Mouse (Mus musculus) CH12.LX (cell line): ENCODE measurements at regions not wholly inside any gene's neighbourhood (a gene's known extent, or its start where the extent isn't known, plus 50 kb on each side); places are given as distances from the start of the nearest gene placed in this dataset.

Experiments
- DNase-seq: peaks from one replicate; pipeline ENCODE4 v3.0.0-alpha.2; 2013; ENCODE audit errors: extremely low read depth
- H3K27ac ChIP-seq: 2 replicates; pipeline ENCODE4 v1.5.1; 2012; ENCODE audit warnings: low read depth, mild to moderate bottlenecking, control low read depth, moderate library complexity; ENCODE audit not compliant: insufficient read depth
- H3K27me3 ChIP-seq: replicated peaks from 2 replicates; pipeline ENCODE3; 2012; ENCODE audit warnings: inconsistent platforms
- H3K36me3 ChIP-seq, 2 experiments: replicated peaks in 1 of 2; 2 replicates each; pipeline versions ENCODE3 to v1.6.1; 2012; ENCODE audit warnings: inconsistent platforms in 1 of 2, low read length in 1 of 2, mild to moderate bottlenecking in 1 of 2, mixed read lengths in 1 of 2, moderate library complexity in 1 of 2; ENCODE audit not compliant: control insufficient read depth in 1 of 2, insufficient read depth in 1 of 2
- H3K4me1 ChIP-seq, 2 experiments: 2 replicates each; pipeline ENCODE4 v1.6.1; 2012; ENCODE audit warnings: inconsistent platforms in 1 of 2, moderate library complexity in 1 of 2; ENCODE audit not compliant: insufficient read depth in 2 of 2, control insufficient read depth in 1 of 2
- H3K4me2 ChIP-seq: 2 replicates; pipeline ENCODE4 v1.6.1; 2012; ENCODE audit warnings: low read depth, mild to moderate bottlenecking, control low read depth; ENCODE audit not compliant: poor library complexity, insufficient read depth, severe bottlenecking
- H3K4me3 ChIP-seq, 3 experiments: fragments of 150-350 bp in 1 of 3; sonication (generic) in 1 of 3; replicated peaks in 1 of 3; 2 replicates each; pipeline versions ENCODE3 to v1.5.1; 2011 to 2012; ENCODE audit warnings: low read depth in 2 of 3, low read length in 2 of 3, mild to moderate bottlenecking in 2 of 3, moderate library complexity in 2 of 3, control low read depth in 1 of 3, improper control_type of control experiment in 1 of 3, inconsistent platforms in 1 of 3, mixed read lengths in 1 of 3; ENCODE audit not compliant: poor library complexity in 1 of 3
- H3K79me2 ChIP-seq: replicated peaks from 2 replicates; pipeline ENCODE4 v1.6.1; 2012; ENCODE audit warnings: mild to moderate bottlenecking, moderate library complexity; ENCODE audit not compliant: control insufficient read depth, poor library complexity, insufficient read depth, severe bottlenecking; ENCODE audit errors: extremely low read depth
- H3K9ac ChIP-seq: 2 replicates; pipeline ENCODE4 v1.6.1; 2012; ENCODE audit warnings: low read depth, mild to moderate bottlenecking, control low read depth, moderate library complexity; ENCODE audit not compliant: insufficient read depth
- H3K9me3 ChIP-seq: replicated peaks from 2 replicates; pipeline ENCODE3; 2012; ENCODE audit warnings: low read length, inconsistent platforms, mixed read lengths
- BHLHE40 ChIP-seq: IDR thresholded peaks from 2 replicates; pipeline ENCODE4 v1.6.1; 2011; ENCODE audit warnings: mild to moderate bottlenecking, low read depth, low read length, improper control_type of control experiment
- CHD1 ChIP-seq: IDR thresholded peaks from 2 replicates; pipeline ENCODE4 v1.6.1; 2012; ENCODE audit warnings: low read depth, low read length, improper control_type of control experiment, inconsistent platforms
- CHD2 ChIP-seq: IDR thresholded peaks from 2 replicates; pipeline ENCODE4 v1.6.1; 2011; ENCODE audit warnings: low read length, improper control_type of control experiment
- CTCF ChIP-seq, 2 experiments: IDR thresholded peaks in 1 of 2; conservative IDR thresholded peaks in 1 of 2; 2 replicates each; pipeline ENCODE4 v1.5.1; 2011 to 2012; ENCODE audit warnings: low read depth in 2 of 2, low read length in 2 of 2, improper control_type of control experiment in 1 of 2, inconsistent platforms in 1 of 2, mild to moderate bottlenecking in 1 of 2, moderate library complexity in 1 of 2
- ELF1 ChIP-seq: IDR thresholded peaks from 2 replicates; pipeline ENCODE4 v1.6.1; 2014; ENCODE audit warnings: low read depth, mild to moderate bottlenecking, inconsistent platforms, low read length, improper control_type of control experiment
- ETS1 ChIP-seq: conservative IDR thresholded peaks from 2 replicates; pipeline ENCODE4 v1.6.1; 2012; ENCODE audit warnings: low read depth, mild to moderate bottlenecking, inconsistent platforms, low read length, improper control_type of control experiment, moderate library complexity
- GABPA ChIP-seq: IDR thresholded peaks from 2 replicates; pipeline ENCODE4 v1.6.1; 2012; ENCODE audit warnings: low read depth, low read length, improper control_type of control experiment, inconsistent platforms; ENCODE audit not compliant: insufficient replicate concordance
- HCFC1 ChIP-seq: IDR thresholded peaks from 2 replicates; pipeline ENCODE4 v1.6.1; 2012; ENCODE audit warnings: low read depth, mild to moderate bottlenecking, inconsistent platforms, low read length, improper control_type of control experiment
- IRF4 ChIP-seq: IDR thresholded peaks from 2 replicates; pipeline ENCODE4 v1.6.1; 2014; ENCODE audit warnings: low read depth, mild to moderate bottlenecking, inconsistent platforms, low read length, improper control_type of control experiment
- KAT2A ChIP-seq: IDR thresholded peaks from 2 replicates; pipeline ENCODE4 v1.6.1; 2012; ENCODE audit warnings: low read length, improper control_type of control experiment, inconsistent platforms; ENCODE audit not compliant: insufficient replicate concordance
- MAFK ChIP-seq: IDR thresholded peaks from 2 replicates; pipeline ENCODE4 v1.6.1; 2011; ENCODE audit warnings: low read length, improper control_type of control experiment; ENCODE audit not compliant: insufficient replicate concordance
- MXI1 ChIP-seq: IDR thresholded peaks from 2 replicates; pipeline ENCODE4 v1.6.1; 2011; ENCODE audit warnings: mild to moderate bottlenecking, low read depth, low read length, improper control_type of control experiment
- NELFE ChIP-seq: IDR thresholded peaks from 2 replicates; pipeline ENCODE4 v1.6.1; 2011; ENCODE audit warnings: low read depth, low read length, improper control_type of control experiment
- NRF1 ChIP-seq: IDR thresholded peaks from 2 replicates; pipeline ENCODE4 v1.6.1; 2014; ENCODE audit warnings: low read depth, mild to moderate bottlenecking, inconsistent platforms, low read length, improper control_type of control experiment, moderate library complexity
- POLR2AphosphoS2 ChIP-seq: IDR thresholded peaks from 2 replicates; pipeline ENCODE4 v1.6.1; 2011; ENCODE audit warnings: low read depth, low read length, improper control_type of control experiment
- RAD21 ChIP-seq: IDR thresholded peaks from 2 replicates; pipeline ENCODE4 v1.6.1; 2011; ENCODE audit warnings: low read depth, mild to moderate bottlenecking, low read length, improper control_type of control experiment, moderate library complexity
- RCOR1 ChIP-seq: conservative IDR thresholded peaks from 2 replicates; pipeline ENCODE4 v1.6.1; 2012; ENCODE audit warnings: low read depth, mild to moderate bottlenecking, inconsistent platforms, low read length, improper control_type of control experiment
- SMC3 ChIP-seq: IDR thresholded peaks from 2 replicates; pipeline ENCODE4 v1.6.1; 2011; ENCODE audit warnings: low read depth, low read length, improper control_type of control experiment
- TBP ChIP-seq: conservative IDR thresholded peaks from 2 replicates; pipeline ENCODE4 v1.6.1; 2011; ENCODE audit warnings: low read depth, low read length, improper control_type of control experiment
- TCF12 ChIP-seq: IDR thresholded peaks from 2 replicates; pipeline ENCODE4 v1.6.1; 2014; ENCODE audit warnings: low read depth, mild to moderate bottlenecking, inconsistent platforms, low read length, improper control_type of control experiment
- UBTF ChIP-seq: IDR thresholded peaks from 2 replicates; pipeline ENCODE4 v1.6.1; 2012; ENCODE audit warnings: low read depth, mild to moderate bottlenecking, inconsistent platforms, low read length, improper control_type of control experiment, moderate library complexity
- USF2 ChIP-seq: conservative IDR thresholded peaks from 2 replicates; pipeline ENCODE4 v1.6.1; 2011; ENCODE audit warnings: low read depth, low read length, improper control_type of control experiment
- ZKSCAN1 ChIP-seq: IDR thresholded peaks from 2 replicates; pipeline ENCODE4 v1.6.1; 2012; ENCODE audit warnings: low read depth, inconsistent platforms, low read length, improper control_type of control experiment, borderline replicate concordance
- ZNF384 ChIP-seq: IDR thresholded peaks from 2 replicates; pipeline ENCODE4 v1.6.1; 2012; ENCODE audit warnings: low read depth, low read length, improper control_type of control experiment, inconsistent platforms
- dilution Hi-C: fragments of 300-500 bp; cut with MboI; formaldehyde crosslinking; loops from 2 replicates; pipeline ENCODE4 v1.14.3; 2020; ENCODE audit warnings: low sequenced_read_pairs; ENCODE audit not compliant: extremely low pct_unique_long_range_greater_than_20kb, extremely low pct_ligation_motif_present
- in situ Hi-C: fragments of 300-500 bp; cut with MboI; formaldehyde crosslinking; loops from 3 replicates; pipeline ENCODE4 v1.14.3; 2019; ENCODE audit warnings: low sequenced_read_pairs, low pct_ligation_motif_present, low pct_unique_long_range_greater_than_20kb, mixed read lengths

- H3K36me3 ChIP-seq: no peaks in the 10 kb centered on the region
- H3K27me3 ChIP-seq: no peaks in the 10 kb centered on the region
- H3K4me1 ChIP-seq: peaks cover 6 to 7% of the 10 kb centered on the region in 2 experiments
- H3K27ac ChIP-seq: no peak overlapping the region
- in situ Hi-C loops: no loop called here
- H3K79me2 ChIP-seq: no peaks in the 10 kb centered on the region
- no peak overlapping the region for H3K4me3 ChIP-seq
- DNase-seq: no peak
- H3K9me3 ChIP-seq: no peaks in the 10 kb centered on the region
- no peak overlapping the region for H3K9ac ChIP-seq
- no peak for TF ChIP-seq ETS1
- TF ChIP-seq MAFK: no peak
- no peak for TF ChIP-seq MXI1
- TF ChIP-seq ZNF384: no peak
- no peak for TF ChIP-seq TCF12
- TF ChIP-seq SMC3: no peak
- no peak for TF ChIP-seq TBP
- TF ChIP-seq IRF4: no peak
- no peak for TF ChIP-seq USF2
- no peak for TF ChIP-seq HCFC1
- TF ChIP-seq NRF1: no peak
- no peak for TF ChIP-seq ZKSCAN1
- TF ChIP-seq RCOR1: no peak
- no peak overlapping the region for H3K4me2 ChIP-seq
- dilution Hi-C loops: no loop called here
These were observed 63.4 kb upstream of the Tiparp start for GRCm38 (mm10) chr3:65464769-65465168.

GRCm38 (mm10) chr3:65460936-65461335 is 67.3 kb upstream of the Tiparp start:
- no peaks in the 10 kb centered on the region for H3K27me3 ChIP-seq
- H3K79me2 ChIP-seq: no peaks in the 10 kb centered on the region
- no peak overlapping the region for H3K9ac ChIP-seq
- H3K4me2 ChIP-seq: no peak overlapping the region
- no peak for DNase-seq
- no peak overlapping the region for H3K4me3 ChIP-seq
- H3K36me3 ChIP-seq: no peaks in the 10 kb centered on the region
- peaks cover 3% of the 10 kb centered on the region for H3K9me3 ChIP-seq
- no peak overlapping the region for H3K27ac ChIP-seq
- in situ Hi-C loops: no loop called here
- H3K4me1 ChIP-seq: no peaks in the 10 kb centered on the region
- TF ChIP-seq ELF1 (no peak), ZKSCAN1 (no peak), BHLHE40 (no peak)
- TF ChIP-seq, all 38 proteins: peak for 0
- dilution Hi-C loops: no loop called here

GRCm38 (mm10) chr3:65459702-65460101 is 67.3 kb upstream of the Ssr3 start:
- Histone ChIP-seq H3K4me2 (no peak overlapping the region), H3K9me3 (peaks cover 3% of the 10 kb centered on the region), H3K9ac (no peak overlapping the region), H3K36me3 (no peaks in the 10 kb centered on the region), H3K4me3 (no peak overlapping the region), H3K79me2 (no peaks in the 10 kb centered on the region), H3K27ac (no peak overlapping the region), H3K4me1 (no peaks in the 10 kb centered on the region), H3K27me3 (no peaks in the 10 kb centered on the region)
- no peak for DNase-seq
- in situ Hi-C loops (no loop called here), dilution Hi-C loops (no loop called here)
- TF ChIP-seq CHD2 (no peak), POLR2AphosphoS2 (no peak), CHD1 (no peak), KAT2A (no peak), CTCF (conservative IDR thresholded peaks at IDR 0.05 in 1 of 2, IDR thresholded peaks at IDR 0.05 in 1 of 2; ENCODE audit: low read depth in 2 of 2, low read length in 2 of 2) (no peak), UBTF (no peak), SMC3 (no peak), GABPA (no peak), RCOR1 (no peak), ZKSCAN1 (no peak), RAD21 (no peak), TCF12 (no peak), ETS1 (no peak), IRF4 (no peak), NRF1 (no peak), NELFE (no peak)
